Mouse (Mus musculus) spleen, adult 2 months (tissue): ENCODE measurements around the gene Fam32a.

Experiments
- CTCF ChIP-seq: fragments of 200-500 bp; IDR thresholded peaks from 2 replicates; pipeline ENCODE4 v1.5.1; 2011; ENCODE audit warnings: mild to moderate bottlenecking, inconsistent platforms; ENCODE audit not compliant: insufficient read depth, insufficient read length, insufficient replicate concordance; ENCODE audit errors: extremely low read depth
- POLR2A ChIP-seq: fragments of 200-500 bp; IDR thresholded peaks from 2 replicates; pipeline ENCODE4 v1.6.1; 2011; ENCODE audit warnings: low read depth, low read length, inconsistent platforms

DNA sequence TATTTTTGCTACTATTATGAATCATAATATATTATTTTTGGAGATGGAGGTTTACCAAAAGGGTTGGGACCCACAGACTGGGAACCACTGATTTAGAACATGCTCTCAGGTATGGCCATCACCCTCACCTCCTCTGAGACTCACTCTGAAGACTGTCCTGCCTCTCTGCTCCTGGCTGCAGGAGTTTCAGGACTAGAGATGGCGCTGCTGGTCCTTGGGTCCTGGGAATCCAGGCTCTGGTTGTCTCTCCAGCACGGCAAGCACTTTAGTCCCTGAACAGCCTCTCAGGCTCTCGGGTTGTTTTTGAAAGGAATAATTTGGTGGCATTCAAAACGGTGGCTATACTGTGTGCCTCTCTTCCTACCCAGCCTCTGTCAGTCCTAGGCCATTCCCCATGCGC lies 42.3 kb downstream of the Fam32a start:
- TF ChIP-seq POLR2A (no peak), CTCF (no peak)
